Mouse (Mus musculus) megakaryocyte, adult 5-6 weeks (primary cell): ENCODE results near the gene Cep70. TPM values are rescaled to one million over a fixed set of nuclear protein-coding genes. Genes with fewer than 3 reads are reported as not detected.

Experiments used
- ATAC-seq: 2 replicates; pipeline ENCODE4 v1.8.0; 2016; ENCODE audit warnings: mild to moderate bottlenecking, inconsistent platforms; ENCODE audit not compliant: poor library complexity, severe bottlenecking
- total RNA-seq, 2 experiments: library from RNA; stranded (forward) in 1 of 2; stranded (reverse) in 1 of 2; fragments of 153-499, 151-499 nt in 1 of 2; fragments of 221-1000, 200-1000 nt in 1 of 2; gene quantifications; 2 replicates each; pipeline versions ENCODE4 v1.2.3 to v1.2.4; 2015 to 2017

Gene Cep70
- total RNA-seq, 2 experiments from 2014 or later, result 24.5 to 30.2 TPM

DNA sequence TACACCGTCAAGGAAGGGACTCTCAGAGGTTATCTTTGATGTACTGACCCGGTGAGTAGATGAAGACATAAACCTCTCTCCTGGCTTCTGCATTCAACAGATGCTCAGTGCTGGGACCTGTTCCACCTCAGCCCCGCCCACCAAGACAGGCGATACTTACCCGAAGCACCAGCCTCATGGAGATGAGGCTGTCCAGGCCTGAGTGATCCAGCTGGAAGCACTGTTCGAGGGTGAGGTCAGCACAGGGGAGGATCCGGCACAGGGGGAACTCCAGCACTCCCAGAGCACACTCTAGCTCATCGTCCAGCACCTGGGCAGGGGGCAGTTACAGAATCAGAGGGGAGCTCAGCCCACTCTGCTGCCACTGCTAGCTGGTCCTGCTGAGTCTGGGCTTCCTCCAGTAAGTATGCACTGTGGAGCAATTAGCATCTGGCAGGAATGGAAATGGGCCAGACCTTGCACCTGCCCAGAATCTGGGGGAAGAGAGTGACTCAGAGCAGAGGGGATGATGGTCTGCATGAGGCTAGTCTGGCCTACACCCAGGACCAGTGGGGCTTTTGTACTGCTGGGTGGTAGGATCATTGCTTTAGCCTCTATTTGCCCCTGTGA lies 76.3 kb downstream of the Cep70 start:
- no peak for ATAC-seq

DNA sequence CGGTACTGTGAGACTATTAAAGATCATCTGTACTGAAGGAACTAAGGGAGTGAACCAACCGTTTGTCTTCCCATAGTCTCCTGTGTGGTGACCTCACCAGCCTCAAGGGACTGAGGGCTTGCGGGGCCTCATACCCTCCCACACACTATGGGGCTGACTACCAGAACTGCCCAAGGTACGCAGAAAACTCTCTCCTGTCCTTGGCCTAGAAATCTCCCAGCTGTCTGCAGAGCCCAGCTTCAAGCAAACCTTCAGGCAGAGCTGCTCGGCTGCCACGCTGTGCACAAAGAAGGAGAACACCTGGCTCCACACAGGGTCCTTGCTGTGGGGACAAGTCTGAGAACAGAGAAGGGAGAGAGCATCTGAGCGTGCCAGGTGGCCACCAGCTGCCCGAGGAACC lies 76.8 kb downstream of the Cep70 start:
- no peak for ATAC-seq

DNA sequence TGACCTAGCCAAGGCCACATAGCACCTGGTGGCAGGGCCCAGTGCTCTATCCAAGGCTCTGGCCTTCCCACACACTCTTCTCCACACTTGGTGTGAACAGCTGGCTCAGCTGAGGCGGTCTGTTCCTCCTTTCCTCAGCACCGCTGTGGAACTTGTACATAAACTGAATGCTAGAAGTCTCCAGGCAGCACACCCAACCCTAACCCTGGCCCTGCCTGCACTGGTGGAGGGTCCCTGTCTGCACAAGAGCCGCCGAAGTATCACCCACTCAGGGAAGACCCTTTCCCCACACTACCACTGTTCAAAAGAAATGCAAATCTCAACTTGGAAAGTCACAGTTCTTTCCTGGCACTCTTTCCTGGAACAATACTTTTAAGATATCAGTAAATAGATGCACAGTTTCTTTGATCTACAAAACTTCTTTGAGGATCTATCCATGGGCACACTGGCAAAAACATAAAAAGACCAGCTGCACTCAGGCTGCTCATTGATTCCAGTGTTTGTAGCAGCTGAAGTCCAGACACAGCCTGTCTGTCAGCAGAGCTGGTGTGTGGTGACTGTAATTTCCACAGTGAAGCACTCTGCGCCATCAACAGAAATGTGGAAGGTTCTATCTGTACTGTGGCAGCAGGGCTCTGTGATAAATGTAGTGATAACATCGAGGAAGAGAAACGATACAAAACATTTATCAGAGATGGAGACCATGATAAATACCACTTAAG lies 82.2 kb downstream of the Cep70 start:
- no peak for ATAC-seq

DNA sequence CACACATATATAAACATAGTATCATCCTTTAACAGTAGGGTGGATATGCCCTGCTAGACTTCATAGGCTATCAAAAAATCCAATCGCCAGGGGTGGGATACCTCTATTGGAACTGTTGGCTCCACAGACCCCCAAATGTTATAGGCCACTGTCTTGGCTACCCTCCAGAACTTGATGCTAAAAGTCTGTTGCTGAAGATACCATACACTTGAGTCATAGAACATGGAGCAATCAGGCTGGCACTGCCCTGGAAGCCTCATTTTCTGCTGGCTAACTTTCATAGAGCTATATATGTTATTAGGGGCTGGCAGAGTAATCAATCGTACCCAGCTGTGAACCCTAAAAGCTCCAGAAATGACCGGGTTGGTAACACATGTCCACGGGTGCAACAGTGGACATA lies 82.8 kb downstream of the Cep70 start:
- ATAC-seq, result no peak

DNA sequence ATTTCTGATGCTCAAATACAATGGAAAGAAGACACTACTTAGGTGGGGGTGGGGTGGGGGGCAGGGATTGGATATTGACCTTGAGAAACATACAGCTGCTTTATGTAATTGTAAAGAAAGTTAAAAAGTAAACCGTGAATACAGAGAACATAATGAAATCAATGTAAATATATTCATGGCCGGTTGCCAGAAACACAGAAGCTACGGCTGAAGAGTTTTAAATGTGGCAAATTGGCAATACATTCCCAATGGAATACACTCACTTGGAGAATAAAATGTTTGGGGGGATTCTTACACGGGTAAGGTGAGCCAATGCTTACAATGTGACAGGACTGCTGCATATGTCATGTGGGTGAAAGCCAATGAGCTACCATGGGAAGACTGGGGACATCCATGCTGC lies 83.7 kb downstream of the Cep70 start:
- ATAC-seq, result no peak

DNA sequence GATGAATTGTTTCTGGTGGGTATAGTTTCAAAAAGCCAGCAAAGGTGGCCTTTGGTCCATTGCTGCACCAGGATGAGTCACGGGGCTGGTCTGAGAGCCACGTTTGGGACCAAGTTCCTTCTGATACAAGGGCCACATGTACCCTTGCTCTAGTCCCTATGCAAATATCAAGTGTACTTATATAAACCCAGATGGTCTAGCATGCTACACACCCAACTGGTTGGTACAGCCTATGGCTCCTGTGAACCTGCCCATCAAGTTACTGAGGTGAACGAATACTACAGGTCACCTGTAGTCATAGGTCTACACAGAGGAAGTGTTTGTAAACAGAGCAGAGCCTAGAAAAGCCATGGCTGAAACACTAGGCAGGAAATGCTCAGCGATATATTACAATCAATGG lies 93.4 kb downstream of the Cep70 start:
- no peak for ATAC-seq

DNA sequence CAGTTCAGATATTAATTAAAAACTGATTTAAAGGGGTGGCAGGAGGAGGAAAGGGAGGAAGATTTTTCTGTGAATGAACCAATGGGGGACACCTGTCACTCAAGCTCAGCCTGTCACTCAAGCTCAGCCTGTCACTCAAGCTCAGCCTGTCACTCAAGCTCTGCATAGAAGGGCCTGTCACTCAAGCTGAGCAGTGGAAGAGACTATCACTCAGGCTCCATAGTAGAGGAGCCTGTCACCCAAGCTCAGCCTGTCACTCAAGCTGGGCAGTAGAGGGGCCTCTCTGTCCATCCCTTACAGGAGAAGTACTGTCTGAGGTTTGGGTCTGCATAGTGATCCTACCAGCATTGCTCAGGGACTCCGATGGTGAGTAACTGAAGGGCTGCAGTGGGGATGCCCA lies 95.1 kb downstream of the Cep70 start:
- ATAC-seq, result no peak

DNA sequence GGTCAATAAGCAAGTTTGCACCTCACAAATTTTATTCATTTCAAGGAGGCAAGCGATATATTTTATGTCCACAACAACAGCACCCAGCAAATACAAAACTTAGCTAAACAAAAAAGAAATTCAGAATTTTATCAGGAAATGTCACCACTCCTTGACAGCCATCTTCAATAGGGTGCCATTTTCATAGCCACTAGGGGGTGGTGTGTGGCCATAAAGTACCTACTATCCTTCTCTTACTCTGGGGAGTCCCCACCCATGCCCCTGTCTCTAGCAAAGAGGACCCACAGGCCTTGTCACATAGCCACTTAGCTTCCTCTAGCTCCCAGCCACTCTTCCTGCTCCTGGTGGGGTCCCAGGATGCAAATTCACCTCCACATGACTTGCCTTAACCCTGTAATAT lies 96.0 kb downstream of the Cep70 start:
- ATAC-seq, result no peak

DNA sequence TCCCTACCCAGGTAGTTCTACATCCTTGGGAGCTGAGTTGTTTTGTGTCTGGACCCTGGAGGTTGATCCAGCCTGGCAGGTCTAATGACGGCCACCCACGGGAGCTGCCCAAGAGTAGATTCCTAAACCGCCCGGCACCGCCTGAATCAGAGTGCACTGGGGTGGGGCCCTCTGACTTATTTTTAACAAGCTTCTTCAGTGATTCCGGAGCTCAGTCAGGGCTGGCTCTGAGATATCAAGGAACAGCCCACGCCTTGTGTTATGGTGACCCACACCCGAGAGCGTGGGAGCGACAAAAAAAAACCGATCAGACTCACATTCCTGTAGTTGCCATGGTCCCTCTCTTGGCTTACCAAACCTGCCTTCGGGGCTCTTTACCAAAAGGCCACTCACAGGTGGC lies 97.0 kb downstream of the Cep70 start:
- ATAC-seq, result no peak

DNA sequence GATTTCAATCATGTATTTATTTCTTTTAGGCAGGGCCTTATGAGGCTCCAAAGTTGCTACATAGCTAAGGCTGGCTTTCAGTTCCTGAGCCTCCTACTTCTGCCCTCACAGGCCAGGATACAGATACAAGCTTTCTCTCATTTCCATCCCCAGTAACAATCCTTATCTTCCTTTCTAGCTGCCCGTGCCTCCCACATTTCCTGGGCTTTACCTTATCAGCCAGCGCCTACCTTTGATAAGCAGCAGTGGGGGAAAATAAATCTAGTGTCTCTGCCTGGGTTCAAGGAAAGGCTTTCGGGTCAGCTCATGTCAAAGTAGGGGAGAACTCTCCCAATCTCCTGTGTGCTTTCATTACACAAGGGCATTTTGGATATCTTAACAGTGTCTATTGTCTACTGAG lies 98.4 kb downstream of the Cep70 start:
- ATAC-seq, result no peak

DNA sequence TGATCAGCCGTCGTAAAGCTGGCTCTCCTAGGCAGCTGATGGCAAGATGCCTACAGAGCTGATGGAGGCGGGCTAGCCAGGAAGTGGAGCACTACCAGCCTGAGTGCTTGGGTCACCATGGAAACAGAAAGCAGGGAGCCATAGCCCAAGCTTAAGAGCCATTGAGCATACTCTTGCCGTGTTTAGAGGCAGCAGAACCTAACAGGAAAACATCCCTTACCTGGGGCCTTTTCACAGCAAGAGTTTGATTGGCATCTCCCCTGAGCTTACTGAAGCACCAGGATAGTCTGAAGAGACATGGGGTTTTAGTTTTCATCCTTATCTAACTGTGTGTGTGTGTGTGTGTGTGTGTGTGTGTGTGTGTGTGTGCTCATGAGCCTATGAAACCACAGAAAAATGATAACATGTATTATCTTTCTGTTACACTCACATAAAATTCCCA lies 102.2 kb downstream of the Cep70 start:
- ATAC-seq, result no peak

Other genes starting within 250 kb of the Cep70 start
- 0.29 TPM in 1 of 2 replicates, not detected in the other for gene Gm1123, start 207.7 kb upstream of the Cep70 start, total RNA-seq (2015)
- 0.81 TPM in 1 of 2 replicates, not detected in the other for gene Gm1123, start 207.7 kb upstream of the Cep70 start, total RNA-seq (2017)
- 18.9 and 19.9 TPM in 2 replicates for gene Pik3cb, start 102.7 kb upstream of the Cep70 start, total RNA-seq (2015)
- 8.2 and 10.0 TPM in 2 replicates for gene Pik3cb, start 102.7 kb upstream of the Cep70 start, total RNA-seq (2017)
- not detected in 2 replicates for gene Faiml, start 6.1 kb upstream of the Cep70 start, total RNA-seq (2015)
- not detected in 2 replicates for gene Faiml, start 6.1 kb upstream of the Cep70 start, total RNA-seq (2017)
- not detected in 2 replicates for gene Esyt3, start 115.2 kb downstream of the Cep70 start, total RNA-seq (2015)
- not detected in 2 replicates for gene Esyt3, start 115.2 kb downstream of the Cep70 start, total RNA-seq (2017)
- 0.50 and 1.6 TPM in 2 replicates for gene Mras, start 194.0 kb downstream of the Cep70 start, total RNA-seq (2015)
- gene Mras, start 194.0 kb downstream of the Cep70 start, total RNA-seq (2017), result 0.41 and 0.48 TPM in 2 replicates
- not detected in 2 replicates for gene Nme9, start 208.1 kb downstream of the Cep70 start, total RNA-seq (2015)
- gene Nme9, start 208.1 kb downstream of the Cep70 start, total RNA-seq (2017), result not detected in 2 replicates